Mouse (Mus musculus) hindbrain, embryonic 16.5 days (tissue): ENCODE measurements at regions not wholly inside any gene's neighbourhood (a gene's known extent, or its start where the extent isn't known, plus 50 kb on each side); places are given as distances from the start of the nearest gene placed in this dataset.
A peak's percentile ranks its signal among the peaks of the same experiment; 100 is the strongest.

Experiments used
- ATAC-seq: fragments of 200-750 bp; cut with Nextera tagmentation; 2 replicates; pipeline ENCODE4 v1.8.0; 2017; ENCODE audit warnings: moderate TSS enrichment, moderate library complexity
- H3K27ac ChIP-seq: fragments of 300-500 bp; sonication (generic); 2 replicates; pipeline ENCODE4 v1.5.1; 2014; ENCODE audit warnings: low read depth, mild to moderate bottlenecking, control low read depth, low read length, moderate library complexity
- H3K27me3 ChIP-seq: fragments of 300-500 bp; sonication (generic); replicated peaks from 2 replicates; pipeline ENCODE4 v1.6.1; 2014; ENCODE audit warnings: low read length; ENCODE audit not compliant: control insufficient read depth, insufficient read depth
- H3K36me3 ChIP-seq: fragments of 300-500 bp; sonication (generic); 2 replicates; pipeline ENCODE4 v1.6.1; 2014; ENCODE audit warnings: mild to moderate bottlenecking, low read length, moderate library complexity, mixed read lengths; ENCODE audit not compliant: control insufficient read depth, insufficient read depth
- H3K4me1 ChIP-seq: fragments of 300-500 bp; sonication (generic); 2 replicates; pipeline ENCODE4 v1.6.1; 2014; ENCODE audit warnings: low read depth, low read length; ENCODE audit not compliant: control insufficient read depth, insufficient read depth
- H3K4me2 ChIP-seq: fragments of 300-500 bp; sonication (generic); 2 replicates; pipeline ENCODE4 v1.6.1; 2014; ENCODE audit warnings: mild to moderate bottlenecking, low read length, control low read depth, moderate library complexity
- H3K4me3 ChIP-seq: fragments of 300-500 bp; sonication (generic); 2 replicates; pipeline ENCODE4 v1.5.1; 2014; ENCODE audit warnings: mild to moderate bottlenecking, low read length, control low read depth, moderate library complexity
- H3K9ac ChIP-seq: fragments of 300-500 bp; sonication (generic); 2 replicates; pipeline ENCODE4 v1.6.1; 2014; ENCODE audit warnings: low read depth, mild to moderate bottlenecking, control low read depth, low read length, moderate library complexity
- H3K9me3 ChIP-seq: fragments of 300-500 bp; sonication (generic); 2 replicates; pipeline ENCODE4 v1.6.1; 2014; ENCODE audit warnings: mild to moderate bottlenecking, low read length, moderate library complexity; ENCODE audit not compliant: control insufficient read depth
- WGBS: fragments of 180-500 bp; shearing (Covaris S2); extraction: QIAGEN DNeasy Blood & Tissue Kit; methylation state at CpG from one replicate; pipeline ENCODE4 v1.1.7; 2014; 5-methylcytosine and 5-hydroxymethylcytosine counted together

DNA sequence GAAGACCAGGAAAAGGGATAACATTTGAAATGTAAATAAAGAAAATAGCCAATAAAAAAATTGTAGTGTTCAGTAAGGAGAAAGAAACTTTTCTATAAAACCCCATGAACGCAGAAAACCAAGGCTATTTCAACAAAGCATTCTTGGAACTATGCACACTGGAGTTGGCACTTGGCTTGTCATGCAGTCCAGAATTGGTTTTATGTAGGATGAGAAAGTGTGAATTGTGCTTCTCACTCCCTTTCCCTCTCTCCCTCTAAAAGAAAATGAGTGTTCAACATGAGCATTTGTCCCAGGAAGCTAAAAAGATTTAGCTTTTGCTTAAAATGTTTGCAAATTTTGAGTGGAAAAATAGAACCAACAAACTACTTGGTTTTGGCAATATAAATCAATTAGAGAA, 841.6 kb upstream of the Adam24 start:
- Histone ChIP-seq H3K9me3 (no peaks in the 10 kb centered on the region), H3K36me3 (no peaks in the 10 kb centered on the region), H3K27ac (no peak overlapping the region), H3K4me3 (no peak overlapping the region), H3K9ac (no peak overlapping the region), H3K4me2 (no peak overlapping the region), H3K27me3 (no peaks in the 10 kb centered on the region), H3K4me1 (no peaks in the 10 kb centered on the region)
- no peak for ATAC-seq
- WGBS = 91% methylated on average over 1 of the region's 1 CpGs

DNA sequence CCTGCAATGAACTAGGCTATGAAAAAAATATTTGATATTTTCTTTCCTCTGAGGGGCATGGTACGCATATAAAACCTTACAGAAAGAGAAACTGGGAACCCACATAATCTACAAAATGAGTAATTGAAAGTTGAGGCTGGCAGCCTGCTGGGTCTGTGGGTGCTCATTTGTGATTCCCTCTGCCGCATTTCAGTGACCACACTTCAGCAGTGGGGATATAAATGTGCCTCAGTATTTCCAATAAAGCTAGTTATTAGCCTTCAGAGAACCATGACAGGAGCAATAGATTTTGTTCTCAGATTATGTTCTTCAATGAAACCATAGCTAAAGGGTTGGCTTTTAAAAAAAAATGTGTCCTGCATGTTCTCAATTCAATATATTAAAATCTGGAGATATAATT, 828.0 kb upstream of the Adam24 start:
- H3K4me3 ChIP-seq = no peak overlapping the region
- no peaks in the 10 kb centered on the region for H3K36me3 ChIP-seq
- no peaks in the 10 kb centered on the region for H3K4me1 ChIP-seq
- H3K9me3 ChIP-seq = no peaks in the 10 kb centered on the region
- no peak overlapping the region for H3K9ac ChIP-seq
- no peak overlapping the region for H3K27ac ChIP-seq
- H3K4me2 ChIP-seq = no peak overlapping the region
- ATAC-seq = no peak
- WGBS = 69% methylated on average over 2 of the region's 2 CpGs
- no peaks in the 10 kb centered on the region for H3K27me3 ChIP-seq

DNA sequence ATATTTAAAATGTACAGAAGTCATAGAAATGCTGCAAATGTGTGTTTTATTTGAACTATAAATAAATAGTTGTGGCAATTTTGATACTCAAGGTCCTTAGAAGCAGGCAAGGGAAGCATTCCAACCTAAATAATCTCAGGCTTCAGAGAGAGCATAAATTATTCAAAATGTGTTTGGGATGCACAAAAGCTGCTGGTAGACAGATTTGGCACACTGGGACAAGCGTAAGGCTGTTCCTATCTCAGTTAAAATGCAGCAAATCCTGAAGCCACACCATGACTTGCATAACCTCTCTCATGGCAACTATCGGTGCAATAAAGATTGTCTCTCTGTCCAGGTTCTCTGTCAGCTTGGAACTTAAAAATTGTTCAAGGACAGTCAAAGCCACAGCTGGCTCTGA, 812.3 kb upstream of the Adam24 start:
- no peaks in the 10 kb centered on the region for H3K27me3 ChIP-seq
- ATAC-seq = no peak
- H3K4me2 ChIP-seq = no peak overlapping the region
- no peak overlapping the region for H3K9ac ChIP-seq
- no peaks in the 10 kb centered on the region for H3K36me3 ChIP-seq
- H3K27ac ChIP-seq = no peak overlapping the region
- WGBS = 88% methylated on average over 2 of the region's 2 CpGs
- no peak overlapping the region for H3K4me3 ChIP-seq
- no peaks in the 10 kb centered on the region for H3K4me1 ChIP-seq
- H3K9me3 ChIP-seq = no peaks in the 10 kb centered on the region

DNA sequence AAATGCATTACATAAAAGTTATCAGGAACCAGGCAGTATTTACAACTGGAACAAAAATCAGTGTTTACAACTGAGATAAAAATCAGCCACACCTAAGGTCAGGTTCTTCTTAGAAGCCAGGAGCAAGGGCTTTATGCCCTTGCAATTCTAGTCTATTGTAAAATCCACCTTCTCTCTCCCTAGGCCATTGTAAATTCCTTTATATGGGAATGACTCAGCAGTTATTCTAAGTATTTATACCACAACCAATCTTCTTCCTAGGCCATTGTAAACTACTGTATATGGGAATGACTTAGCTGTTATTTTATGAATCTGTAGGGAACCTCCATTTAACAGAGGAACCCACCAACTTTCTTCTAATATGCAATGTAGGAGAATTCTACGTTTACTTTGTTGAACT, 772.6 kb upstream of the Adam24 start:
- Histone ChIP-seq H3K9ac (no peak overlapping the region), H3K27ac (no peak overlapping the region), H3K27me3 (no peaks in the 10 kb centered on the region), H3K4me2 (no peak overlapping the region), H3K9me3 (no peaks in the 10 kb centered on the region), H3K36me3 (no peaks in the 10 kb centered on the region), H3K4me3 (no peak overlapping the region), H3K4me1 (no peaks in the 10 kb centered on the region)
- WGBS = 73% methylated on average over 1 of the region's 1 CpGs
- ATAC-seq = no peak

DNA sequence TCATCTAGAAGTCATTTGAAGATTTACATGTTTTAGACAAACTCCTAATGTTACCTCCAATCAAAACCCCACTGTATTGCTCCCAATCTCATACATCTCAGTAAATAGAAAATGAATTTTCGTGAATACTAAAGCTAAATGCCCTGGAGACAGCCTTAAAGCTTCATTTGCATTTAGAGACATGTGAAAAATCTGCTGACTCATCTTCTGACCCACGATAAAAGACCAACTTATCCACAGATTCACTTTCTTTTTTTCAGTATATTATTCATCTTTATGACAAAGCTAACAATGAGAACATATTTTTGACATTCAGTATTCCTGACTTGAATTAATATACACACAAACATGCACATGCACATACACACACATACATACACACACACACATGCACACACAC, 762.0 kb upstream of the Adam24 start:
- Histone ChIP-seq H3K36me3 (no peaks in the 10 kb centered on the region), H3K27me3 (no peaks in the 10 kb centered on the region), H3K9ac (no peak overlapping the region), H3K4me1 (no peaks in the 10 kb centered on the region), H3K4me3 (no peak overlapping the region), H3K9me3 (no peaks in the 10 kb centered on the region), H3K4me2 (no peak overlapping the region), H3K27ac (no peak overlapping the region)
- 64% methylated on average over 2 of the region's 2 CpGs for WGBS
- no peak for ATAC-seq

DNA sequence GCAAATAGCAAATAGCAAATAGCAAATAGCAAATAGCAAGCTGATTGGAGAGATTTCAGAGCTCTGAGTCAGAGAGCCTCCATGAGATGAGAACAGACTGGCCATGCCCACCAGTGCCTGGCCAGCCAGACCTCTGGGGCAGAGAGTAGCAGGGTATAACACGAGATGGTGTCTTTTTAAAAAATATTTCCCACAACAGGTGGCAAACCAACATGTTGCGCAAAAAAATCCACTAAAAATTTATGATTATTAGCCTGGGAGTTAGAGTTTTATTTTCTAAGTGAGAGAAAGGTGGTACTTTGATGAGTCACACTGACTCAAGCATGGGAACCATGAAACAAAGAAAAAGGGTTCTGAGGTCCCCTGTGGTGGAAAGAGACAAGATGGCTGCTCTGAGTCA, 753.5 kb upstream of the Adam24 start:
- no peaks in the 10 kb centered on the region for H3K27me3 ChIP-seq
- no peak overlapping the region for H3K9ac ChIP-seq
- no peak overlapping the region for H3K4me2 ChIP-seq
- H3K36me3 ChIP-seq = no peaks in the 10 kb centered on the region
- H3K4me3 ChIP-seq = no peak overlapping the region
- 86% methylated on average over 2 of the region's 2 CpGs for WGBS
- H3K9me3 ChIP-seq = peaks cover 2% of the 10 kb centered on the region; the same call in 1 of the 2 replicates
- no peaks in the 10 kb centered on the region for H3K4me1 ChIP-seq
- no peak overlapping the region for H3K27ac ChIP-seq
- ATAC-seq = no peak

DNA sequence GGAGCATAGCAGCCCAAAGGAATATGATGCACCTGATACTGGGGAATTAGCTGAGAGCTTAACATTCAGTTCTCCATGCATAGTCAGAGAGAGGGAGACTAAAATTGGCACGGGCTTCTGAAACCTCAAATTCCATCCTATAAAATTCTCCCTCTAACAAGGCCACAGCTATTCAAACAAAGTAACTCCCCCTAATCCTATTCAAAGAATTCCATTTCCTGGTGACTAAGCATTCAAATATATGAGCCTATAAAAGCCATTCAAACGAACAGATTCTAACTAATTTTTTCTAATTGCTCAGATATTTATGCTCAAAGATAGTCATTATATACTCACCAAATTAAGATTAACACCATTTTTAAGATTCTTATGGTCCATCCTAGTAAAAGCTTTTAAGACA, 751.1 kb upstream of the Adam24 start:
- WGBS = 73% methylated on average over 2 of the region's 2 CpGs
- ATAC-seq = no peak
- no peak overlapping the region for H3K27ac ChIP-seq

DNA sequence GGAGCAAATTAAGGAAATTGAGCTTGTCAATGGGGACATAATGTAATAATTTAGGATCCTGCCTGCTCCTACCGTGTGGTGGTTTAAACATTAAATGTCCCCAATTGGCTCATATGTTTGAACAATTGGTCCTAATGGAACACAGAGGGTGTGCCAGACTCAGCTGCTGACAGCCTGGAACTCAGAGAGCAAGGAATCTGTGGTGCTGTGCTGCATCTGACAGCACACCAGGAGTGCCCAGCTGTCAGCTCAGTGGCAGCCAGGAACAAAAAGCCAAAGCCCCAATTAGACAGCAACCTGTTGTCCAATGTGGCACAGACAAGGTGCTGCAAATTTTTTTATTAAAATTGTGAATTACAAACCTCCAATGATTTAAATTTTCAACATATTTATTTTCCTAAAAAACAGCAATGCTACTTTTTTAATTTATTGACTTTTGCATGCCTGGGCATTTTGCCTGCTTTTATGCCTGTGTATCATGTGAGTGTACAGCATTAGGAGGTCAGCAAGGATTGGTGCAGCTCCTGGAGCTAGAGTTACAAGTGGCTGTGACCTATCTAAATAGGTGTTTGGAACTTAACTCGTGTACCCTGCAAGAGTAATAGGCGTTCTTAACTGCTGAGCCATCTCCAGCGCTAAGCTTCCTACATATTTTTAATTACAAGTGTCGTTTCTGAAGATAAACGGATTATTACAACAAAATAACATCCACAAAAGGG, 724.5 kb upstream of the Adam24 start:
- Histone ChIP-seq H3K27me3 (no peaks in the 10 kb centered on the region), H3K9ac (no peak overlapping the region), H3K4me2 (no peak overlapping the region), H3K27ac (no peak overlapping the region), H3K4me1 (no peaks in the 10 kb centered on the region), H3K4me3 (no peak overlapping the region), H3K9me3 (no peaks in the 10 kb centered on the region), H3K36me3 (no peaks in the 10 kb centered on the region)
- 60% methylated on average over 6 of the region's 6 CpGs for WGBS
- peak; percentile 93 for ATAC-seq

More for the DNA sequence above, 751.1 kb upstream of the Adam24 start:
- Histone ChIP-seq H3K9ac (no peak overlapping the region), H3K9me3 (peaks cover 2% of the 10 kb centered on the region; the same call in 1 of the 2 replicates), H3K27me3 (no peaks in the 10 kb centered on the region), H3K4me2 (no peak overlapping the region), H3K4me3 (no peak overlapping the region), H3K4me1 (no peaks in the 10 kb centered on the region), H3K36me3 (no peaks in the 10 kb centered on the region)

DNA sequence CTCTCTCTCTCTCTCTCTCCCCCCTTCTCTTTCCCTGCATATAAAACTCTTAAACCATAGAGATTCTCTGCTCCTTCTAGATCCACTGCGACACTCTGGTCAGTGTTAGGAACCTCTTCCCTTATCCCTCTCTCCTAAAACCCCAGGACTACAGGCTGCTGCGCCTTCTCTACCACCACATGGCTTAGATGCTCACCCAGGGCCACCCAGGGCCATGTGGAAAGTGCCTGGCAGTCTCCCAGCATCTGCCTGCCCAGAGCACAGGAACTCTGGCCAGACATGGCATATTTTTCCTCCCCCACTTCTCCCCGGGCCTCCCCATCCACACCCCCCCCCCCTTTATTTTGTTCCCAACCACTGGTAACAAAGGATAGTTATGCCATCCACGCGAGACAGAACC, 720.4 kb upstream of the Adam24 start:
- Histone ChIP-seq H3K4me2 (no peak overlapping the region), H3K36me3 (no peaks in the 10 kb centered on the region), H3K9ac (no peak overlapping the region), H3K9me3 (no peaks in the 10 kb centered on the region), H3K4me3 (no peak overlapping the region), H3K27ac (no peak overlapping the region), H3K4me1 (no peaks in the 10 kb centered on the region), H3K27me3 (no peaks in the 10 kb centered on the region)
- 56% methylated on average over 5 of the region's 5 CpGs for WGBS
- ATAC-seq = no peak

DNA sequence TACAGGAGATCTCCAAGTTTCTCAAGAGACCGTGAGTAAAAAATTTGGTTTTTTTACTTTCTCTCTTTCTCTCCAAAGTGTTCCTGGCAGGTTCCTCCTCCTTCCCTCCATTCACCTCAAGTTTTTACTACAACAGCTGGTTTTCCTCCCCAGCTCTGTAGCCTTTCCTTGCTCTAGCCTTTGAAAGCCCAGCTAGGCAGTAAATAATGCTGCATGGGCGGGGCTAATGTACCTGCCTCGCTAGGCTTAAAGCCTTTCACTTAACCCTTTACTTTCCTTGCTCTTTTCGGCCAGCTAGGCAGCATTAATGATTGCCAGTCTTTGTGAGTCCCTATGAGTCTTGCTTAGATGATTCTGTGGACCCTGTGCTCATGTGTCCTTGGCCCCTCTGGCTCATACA, 720.0 kb upstream of the Adam24 start:
- Histone ChIP-seq H3K27me3 (no peaks in the 10 kb centered on the region), H3K4me2 (no peak overlapping the region), H3K9me3 (no peaks in the 10 kb centered on the region), H3K27ac (no peak overlapping the region), H3K4me1 (no peaks in the 10 kb centered on the region), H3K4me3 (no peak overlapping the region), H3K36me3 (no peaks in the 10 kb centered on the region), H3K9ac (no peak overlapping the region)
- ATAC-seq = no peak
- WGBS = 41% methylated on average over 4 of the region's 4 CpGs
